Mouse (Mus musculus): ENCODE data around the gene Neu2. TPM values are rescaled to one million over a fixed set of nuclear protein-coding genes. Genes with fewer than 3 reads are reported as not detected.
A peak's percentile ranks its signal among the peaks of the same experiment; 100 is the strongest.

The Neu2 gene
- total and polyA plus RNA-seq, 3 experiments = 0.27 TPM; not detected in 2

DNA sequence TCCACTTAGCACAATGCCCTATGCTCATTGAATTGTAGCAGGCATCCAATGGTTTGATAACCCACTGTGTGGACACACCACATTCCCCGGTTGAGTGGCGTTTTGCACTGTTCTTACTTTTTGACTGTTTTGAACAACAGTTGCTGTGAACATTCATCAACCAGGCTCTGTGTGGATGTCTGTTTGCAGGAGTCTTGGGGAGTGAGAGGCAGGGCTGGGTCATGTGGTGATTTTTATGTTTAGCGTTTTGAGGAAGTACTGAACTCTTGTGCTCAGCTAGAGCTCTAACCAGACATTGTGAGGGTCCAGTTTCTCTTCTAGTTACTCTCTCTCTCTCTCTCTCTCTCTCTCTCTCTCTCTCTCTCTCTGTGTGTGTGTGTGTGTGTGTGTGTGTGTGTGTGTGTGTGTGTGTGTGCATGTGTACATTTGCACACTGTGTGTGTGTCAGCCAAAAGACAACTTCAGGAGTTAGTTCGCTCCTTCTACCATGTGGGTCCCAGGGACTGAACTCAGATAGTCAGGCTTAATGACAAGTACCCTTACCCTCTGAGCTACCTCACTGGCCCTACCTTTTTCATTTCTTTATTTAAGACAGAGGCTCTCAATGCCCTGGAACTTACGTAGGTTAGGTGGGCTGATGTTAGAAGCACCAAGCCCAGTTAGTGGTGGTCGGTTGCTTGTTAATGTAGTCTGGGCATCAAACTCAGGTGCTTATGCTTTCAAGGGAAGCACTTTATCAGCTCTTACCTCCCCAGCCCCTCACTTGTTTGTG, 115.8 kb downstream of the Neu2 start:
- Histone ChIP-seq H3K27ac (peak overlapping the region; percentile 26; the same call in 1 of the 2 replicates), H3K36me3 (ENCODE audit: control insufficient read depth, insufficient read depth, low read length) (no peaks in the 10 kb centered on the region), H3K4me1 (ENCODE audit: control insufficient read depth, insufficient read depth, low read length) (peaks cover 10% of the 10 kb centered on the region), H3K4me3 (no peak overlapping the region), H3K27me3 (ENCODE audit: control insufficient read depth, insufficient read depth, low read length) (no peaks in the 10 kb centered on the region), H3K9ac (ENCODE audit: low read depth, low read length) (no peak overlapping the region), H3K79me2 (replicated peaks; ENCODE audit: control insufficient read depth, insufficient read depth, low read length) (no peaks in the 10 kb centered on the region)
- intact Hi-C loops (cut with DNase I) = no loop called here
- TF ChIP-seq POLR2A (IDR thresholded peaks at IDR 0.05; ENCODE audit: insufficient read depth, low read depth, low read length) (no peak), CTCF (IDR thresholded peaks at IDR 0.05) (no peak), EP300 (IDR thresholded peaks at IDR 0.05; ENCODE audit: insufficient read depth, low read depth, low read length) (no peak)
- WGBS = 72% methylated on average over 6 of the region's 6 CpGs
- DNase-seq = no peak

DNA sequence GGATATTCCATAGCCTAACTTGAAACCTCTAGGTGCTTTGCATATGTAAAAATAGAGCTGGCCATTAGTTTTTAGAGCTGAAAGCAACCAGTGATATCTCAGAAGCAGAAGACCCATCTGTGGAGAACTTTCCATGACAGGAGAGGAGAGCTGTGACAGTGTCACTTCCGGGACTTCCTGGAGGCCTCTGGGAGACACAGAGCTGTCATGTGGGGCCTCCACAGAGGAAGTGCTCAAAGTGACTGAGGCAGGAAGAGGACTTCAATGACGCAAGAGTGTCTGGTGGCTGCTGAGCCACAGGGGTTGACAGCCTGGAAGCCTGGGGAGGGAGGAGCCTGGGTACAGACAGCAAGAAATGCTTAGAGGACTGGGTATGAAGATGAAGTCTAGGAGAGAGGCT, 116.7 kb downstream of the Neu2 start:
- peak; percentile 41 to 80 for DNase-seq
- Histone ChIP-seq H3K27ac (peak overlapping the region; percentile 26), H3K9ac (ENCODE audit: low read depth, low read length) (no peak overlapping the region), H3K4me1 (ENCODE audit: control insufficient read depth, insufficient read depth, low read length) (peaks cover 10% of the 10 kb centered on the region), H3K36me3 (ENCODE audit: control insufficient read depth, insufficient read depth, low read length) (no peaks in the 10 kb centered on the region), H3K27me3 (ENCODE audit: control insufficient read depth, insufficient read depth, low read length) (no peaks in the 10 kb centered on the region), H3K4me3 (no peak overlapping the region), H3K79me2 (replicated peaks; ENCODE audit: control insufficient read depth, insufficient read depth, low read length) (no peaks in the 10 kb centered on the region)
- WGBS = 20% methylated on average over 2 of the region's 2 CpGs
- intact Hi-C loops (cut with DNase I) = no loop called here
- TF ChIP-seq CTCF (IDR thresholded peaks at IDR 0.05) (no peak), POLR2A (IDR thresholded peaks at IDR 0.05; ENCODE audit: insufficient read depth, low read depth, low read length) (no peak), EP300 (IDR thresholded peaks at IDR 0.05; ENCODE audit: insufficient read depth, low read depth, low read length) (0 out of 2 replicates have a peak, but pooled peaks have one; percentile 38)

DNA sequence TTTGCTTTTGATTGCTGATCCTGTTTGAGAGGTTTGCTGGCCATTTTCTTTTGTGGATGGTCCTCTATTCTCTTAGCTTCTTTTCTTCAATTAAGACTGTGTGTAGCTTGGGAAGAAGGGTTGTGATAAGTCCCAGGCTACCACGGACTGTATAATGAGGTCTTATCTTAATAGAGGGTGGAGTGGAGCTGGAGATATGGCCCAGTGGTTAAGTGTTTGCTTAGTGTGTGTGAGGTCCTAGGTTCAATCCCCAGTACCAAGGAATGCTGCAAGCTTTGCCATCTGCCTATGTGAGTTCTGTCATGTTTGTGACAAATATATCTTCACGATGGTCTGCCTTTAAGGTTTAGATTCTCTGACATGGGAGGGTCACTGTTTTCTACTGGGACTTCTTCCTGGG, 118.4 kb downstream of the Neu2 start:
- no peak overlapping the region for H3K9ac ChIP-seq (ENCODE audit: low read depth, low read length)
- DNase-seq = no peak
- H3K4me1 ChIP-seq (ENCODE audit: control insufficient read depth, insufficient read depth, low read length) = peaks cover 8% of the 10 kb centered on the region
- WGBS = 36% methylated on average over 2 of the region's 2 CpGs
- H3K27ac ChIP-seq = no peak overlapping the region
- H3K4me3 ChIP-seq = no peak overlapping the region
- H3K36me3 ChIP-seq (ENCODE audit: control insufficient read depth, insufficient read depth, low read length) = no peaks in the 10 kb centered on the region
- TF ChIP-seq POLR2A (IDR thresholded peaks at IDR 0.05; ENCODE audit: insufficient read depth, low read depth, low read length) = no peak
- H3K27me3 ChIP-seq (ENCODE audit: control insufficient read depth, insufficient read depth, low read length) = no peaks in the 10 kb centered on the region
- intact Hi-C loops (cut with DNase I) = no loop called here
- H3K79me2 ChIP-seq (replicated peaks; ENCODE audit: control insufficient read depth, insufficient read depth, low read length) = no peaks in the 10 kb centered on the region

DNA sequence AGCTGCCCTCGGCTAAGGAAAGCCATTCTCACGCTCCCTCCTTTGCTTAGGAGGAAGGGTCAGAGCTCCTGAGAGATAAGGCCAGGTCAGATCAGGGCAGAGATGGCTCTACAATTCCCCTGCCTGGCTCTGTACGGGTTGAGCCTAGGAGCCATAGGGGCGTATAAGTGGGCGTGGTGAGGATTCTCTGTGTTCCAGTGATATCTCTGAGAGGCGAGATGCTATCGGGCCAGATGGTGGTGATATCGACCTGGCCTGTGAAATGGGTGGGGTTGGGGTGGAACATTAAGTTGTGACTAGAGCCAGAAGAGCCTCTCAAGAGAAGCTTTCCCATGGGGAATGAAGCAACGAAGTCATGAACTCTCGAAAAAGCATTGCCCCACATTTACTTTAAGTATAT, 121.9 kb downstream of the Neu2 start:
- Histone ChIP-seq H3K36me3 (ENCODE audit: control insufficient read depth, insufficient read depth, low read length) (no peaks in the 10 kb centered on the region), H3K9ac (ENCODE audit: low read depth, low read length) (no peak overlapping the region), H3K27ac (no peak overlapping the region), H3K4me1 (ENCODE audit: control insufficient read depth, insufficient read depth, low read length) (peaks cover 3% of the 10 kb centered on the region), H3K27me3 (ENCODE audit: control insufficient read depth, insufficient read depth, low read length) (peaks cover 2% of the 10 kb centered on the region; the same call in 1 of the 2 replicates), H3K4me3 (no peak overlapping the region), H3K79me2 (replicated peaks; ENCODE audit: control insufficient read depth, insufficient read depth, low read length) (no peaks in the 10 kb centered on the region)
- DNase-seq = no peak
- TF ChIP-seq POLR2A (IDR thresholded peaks at IDR 0.05; ENCODE audit: insufficient read depth, low read depth, low read length) = no peak
- no peak for TF ChIP-seq CTCF (IDR thresholded peaks at IDR 0.05)
- TF ChIP-seq EP300 (IDR thresholded peaks at IDR 0.05; ENCODE audit: insufficient read depth, low read depth, low read length) = no peak
- 58% methylated on average over 10 of the region's 10 CpGs for WGBS
- intact Hi-C loops (cut with DNase I) = no loop called here

DNA sequence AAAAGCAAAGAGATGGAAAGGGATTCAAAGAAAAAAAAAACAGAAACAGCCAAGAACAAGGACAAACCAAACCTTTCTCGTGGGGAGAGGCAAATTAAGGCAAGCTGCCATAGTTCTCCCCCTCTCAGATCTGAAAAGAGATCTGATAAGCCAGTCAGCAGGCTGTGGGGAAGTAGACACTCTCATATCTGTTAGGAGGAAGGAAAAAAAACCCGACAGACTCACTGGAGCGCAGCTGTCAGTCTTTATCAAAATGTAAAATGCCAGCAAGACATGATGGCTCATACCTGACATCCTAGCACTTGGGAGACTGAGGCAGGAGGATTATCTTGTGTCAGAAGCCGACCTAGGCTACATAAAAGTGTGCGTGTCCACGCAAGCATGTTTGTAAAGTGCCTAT, 122.5 kb downstream of the Neu2 start:
- Histone ChIP-seq H3K27me3 (ENCODE audit: control insufficient read depth, insufficient read depth, low read length) (peaks cover 2% of the 10 kb centered on the region; the same call in 1 of the 2 replicates), H3K9ac (ENCODE audit: low read depth, low read length) (no peak overlapping the region), H3K36me3 (ENCODE audit: control insufficient read depth, insufficient read depth, low read length) (no peaks in the 10 kb centered on the region), H3K4me3 (no peak overlapping the region), H3K79me2 (replicated peaks; ENCODE audit: control insufficient read depth, insufficient read depth, low read length) (no peaks in the 10 kb centered on the region), H3K27ac (no peak overlapping the region), H3K4me1 (ENCODE audit: control insufficient read depth, insufficient read depth, low read length) (peaks cover under 1% of the 10 kb centered on the region)
- TF ChIP-seq CTCF (IDR thresholded peaks at IDR 0.05) (no peak), EP300 (IDR thresholded peaks at IDR 0.05; ENCODE audit: insufficient read depth, low read depth, low read length) (no peak), POLR2A (IDR thresholded peaks at IDR 0.05; ENCODE audit: insufficient read depth, low read depth, low read length) (no peak)
- 49% methylated on average over 6 of the region's 6 CpGs for WGBS
- intact Hi-C loops (cut with DNase I) = no loop called here
- DNase-seq = no peak

DNA sequence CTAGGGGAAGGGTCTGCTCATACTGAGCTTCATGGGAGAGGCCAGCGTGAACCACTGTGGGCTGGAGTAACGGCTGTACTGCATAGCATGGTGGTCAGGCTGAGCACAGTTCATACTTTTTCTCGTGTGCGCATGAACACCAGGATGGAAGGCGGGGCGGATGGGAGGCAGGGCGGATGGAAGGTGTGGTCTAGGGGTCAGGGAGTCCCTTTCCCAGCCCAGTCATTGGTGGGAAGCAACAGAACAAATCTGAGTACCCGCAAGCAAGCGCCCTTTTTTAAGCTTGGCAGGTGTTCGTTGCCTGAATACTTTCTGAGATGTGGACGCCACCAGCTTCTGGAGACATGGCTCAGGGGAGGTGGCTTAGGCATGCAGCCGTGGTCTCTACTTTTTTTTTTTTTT, 127.0 kb downstream of the Neu2 start:
- Histone ChIP-seq H3K4me3 (no peak overlapping the region), H3K27me3 (ENCODE audit: control insufficient read depth, insufficient read depth, low read length) (peaks cover 2% of the 10 kb centered on the region; the same call in 1 of the 2 replicates), H3K79me2 (replicated peaks; ENCODE audit: control insufficient read depth, insufficient read depth, low read length) (no peaks in the 10 kb centered on the region), H3K4me1 (ENCODE audit: control insufficient read depth, insufficient read depth, low read length) (peaks cover 7% of the 10 kb centered on the region), H3K27ac (no peak overlapping the region), H3K9ac (ENCODE audit: low read depth, low read length) (no peak overlapping the region), H3K36me3 (ENCODE audit: control insufficient read depth, insufficient read depth, low read length) (no peaks in the 10 kb centered on the region)
- WGBS = 90% methylated on average over 12 of the region's 12 CpGs
- intact Hi-C loops (cut with DNase I) = no loop called here
- no peak for TF ChIP-seq POLR2A (IDR thresholded peaks at IDR 0.05; ENCODE audit: insufficient read depth, low read depth, low read length)
- TF ChIP-seq EP300 (IDR thresholded peaks at IDR 0.05; ENCODE audit: insufficient read depth, low read depth, low read length) = no peak
- no peak for TF ChIP-seq CTCF (IDR thresholded peaks at IDR 0.05)
- DNase-seq = no peak
